Mouse (Mus musculus) embryonic facial prominence, embryonic 11.5 days (tissue): ENCODE data around the gene Macrod2. TPM values are rescaled to one million over a fixed set of nuclear protein-coding genes. Genes with fewer than 3 reads are reported as not detected.

Source experiments
- ATAC-seq: fragments of 200-750 bp; cut with Nextera tagmentation; replicated peaks from 2 replicates; pipeline ENCODE4 v1.8.0; 2017; ENCODE audit warnings: low read depth; ENCODE audit not compliant: insufficient number of reproducible peaks, low FRiP score, low TSS enrichment
- DNase-seq: peaks from one replicate; pipeline ENCODE4 v3.0.0-alpha.2; 2015; ENCODE audit warnings: low spot score
- H3K27ac ChIP-seq: fragments of 300-500 bp; sonication (generic); replicated peaks from 2 replicates; pipeline ENCODE4 v1.5.1; 2014; ENCODE audit warnings: mild to moderate bottlenecking, low read depth, low read length, control low read depth
- H3K27me3 ChIP-seq: fragments of 300-500 bp; sonication (generic); 2 replicates; pipeline ENCODE4 v1.6.1; 2014; ENCODE audit warnings: mild to moderate bottlenecking, low read length, moderate library complexity, mixed read lengths; ENCODE audit not compliant: control insufficient read depth, insufficient read depth
- H3K36me3 ChIP-seq: fragments of 300-500 bp; sonication (generic); replicated peaks from 2 replicates; pipeline ENCODE4 v1.6.1; 2014; ENCODE audit warnings: low read depth, mild to moderate bottlenecking, low read length, moderate library complexity, mixed read lengths; ENCODE audit not compliant: control insufficient read depth, insufficient read depth
- H3K4me1 ChIP-seq: fragments of 300-500 bp; sonication (generic); 2 replicates; pipeline ENCODE4 v1.6.1; 2014; ENCODE audit warnings: low read length, mixed read lengths; ENCODE audit not compliant: control insufficient read depth, insufficient read depth
- H3K4me2 ChIP-seq: fragments of 300-500 bp; sonication (generic); 2 replicates; pipeline ENCODE4 v1.6.1; 2014; ENCODE audit warnings: low read depth, mild to moderate bottlenecking, control low read depth, low read length, moderate library complexity
- H3K4me3 ChIP-seq: fragments of 300-500 bp; sonication (generic); 2 replicates; pipeline ENCODE4 v1.5.1; 2014; ENCODE audit warnings: low read depth, low read length, control low read depth
- H3K9ac ChIP-seq: fragments of 300-500 bp; sonication (generic); replicated peaks from 2 replicates; pipeline ENCODE4 v1.6.1; 2014; ENCODE audit warnings: mild to moderate bottlenecking, control low read depth, low read length
- H3K9me3 ChIP-seq: fragments of 300-500 bp; sonication (generic); replicated peaks from 2 replicates; pipeline ENCODE4 v1.6.1; 2016; ENCODE audit warnings: mild to moderate bottlenecking, low read length, inconsistent platforms, mixed read lengths; ENCODE audit not compliant: control insufficient read depth
- WGBS: fragments of 180-500 bp; shearing (Covaris S2); extraction: QIAGEN DNeasy Blood & Tissue Kit; methylation state at CpG from one replicate; pipeline ENCODE4 v1.1.7; 2014; 5-methylcytosine and 5-hydroxymethylcytosine counted together
- polyA plus RNA-seq: library from polyadenylated mRNA; unstranded; fragments of >200 nt; fragmentation: Nextera tagmentation; extraction: Ambion mirVana; gene quantifications from 2 replicates; pipeline ENCODE4 v1.2.1, GENCODE M21; 2014

Gene Macrod2
- polyA plus RNA-seq, 1 experiment from 2014 or later: 33.8 TPM

DNA sequence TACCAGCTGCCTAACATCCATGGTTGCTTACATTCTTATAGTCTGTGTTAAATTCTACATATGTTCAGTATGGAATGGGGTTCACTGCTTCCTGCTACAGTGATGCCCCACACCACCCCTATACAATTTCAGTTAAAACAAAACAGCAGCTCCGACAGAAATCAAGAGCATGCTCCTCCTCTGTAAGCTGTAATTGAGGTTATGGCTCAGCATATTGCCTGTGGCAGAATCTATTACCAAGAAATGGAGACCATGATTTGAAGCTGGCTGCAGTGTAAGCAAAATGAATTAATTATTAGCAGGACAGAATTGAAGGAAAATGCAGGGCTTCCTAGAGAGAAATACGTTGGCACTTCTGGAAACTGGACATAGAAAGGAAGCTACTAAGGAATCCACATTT, 747.2 kb downstream of the Macrod2 start:
- H3K4me1 ChIP-seq: no peaks in the 10 kb centered on the region
- no peak overlapping the region for H3K27ac ChIP-seq
- H3K27me3 ChIP-seq: no peaks in the 10 kb centered on the region
- no peak overlapping the region for H3K9ac ChIP-seq
- no peak overlapping the region for H3K4me2 ChIP-seq
- no peaks in the 10 kb centered on the region for H3K9me3 ChIP-seq
- H3K4me3 ChIP-seq: no peak overlapping the region
- DNase-seq (peak; percentile 56), ATAC-seq (peak; percentile 44; the same call in 1 of the 2 replicates)
- 21% methylated on average over 2 of the region's 2 CpGs for WGBS
- no peaks in the 10 kb centered on the region for H3K36me3 ChIP-seq

DNA sequence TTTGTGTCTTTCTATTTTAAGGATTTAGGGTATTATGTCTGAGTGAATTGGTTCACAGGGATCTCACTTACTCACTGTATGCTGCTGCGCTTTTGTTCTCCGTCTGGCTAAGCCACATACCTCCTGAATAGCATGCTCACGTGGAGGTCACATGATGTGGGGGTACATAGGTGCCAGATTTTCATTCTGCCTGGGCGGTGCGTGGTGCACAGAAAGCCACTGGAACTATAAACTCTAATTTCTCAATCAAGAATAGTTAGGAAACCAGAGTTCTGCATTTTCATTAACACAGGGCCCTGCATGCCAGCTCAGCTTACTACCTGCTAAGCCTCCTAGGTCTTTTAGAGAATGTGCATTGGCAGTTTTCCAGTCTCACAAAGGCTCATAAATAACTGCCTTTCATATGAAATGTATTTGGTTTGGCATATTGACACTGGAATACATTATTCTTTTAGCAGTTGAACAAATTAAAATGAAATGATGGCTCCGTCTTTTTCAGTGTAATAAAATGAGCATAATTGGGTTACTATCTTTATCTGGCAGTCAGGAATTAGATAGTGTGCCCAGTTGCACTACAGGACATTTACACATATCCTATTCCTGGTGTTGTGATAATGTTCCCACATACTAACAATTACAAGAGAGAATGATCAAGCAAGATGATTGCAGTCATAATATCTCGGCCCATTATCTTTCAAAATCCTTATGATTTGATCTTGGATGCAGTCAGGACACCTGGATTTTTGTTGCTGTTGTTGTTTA, 757.1 kb downstream of the Macrod2 start:
- H3K27ac ChIP-seq: no peak overlapping the region
- H3K9ac ChIP-seq: no peak overlapping the region
- no peaks in the 10 kb centered on the region for H3K27me3 ChIP-seq
- H3K36me3 ChIP-seq: no peaks in the 10 kb centered on the region
- no peak overlapping the region for H3K4me3 ChIP-seq
- H3K4me1 ChIP-seq: no peaks in the 10 kb centered on the region
- 65% methylated on average over 7 of the region's 7 CpGs for WGBS
- DNase-seq: peak; percentile 41
- peak; percentile 76; the same call in 1 of the 2 replicates for ATAC-seq
- no peak overlapping the region for H3K4me2 ChIP-seq
- H3K9me3 ChIP-seq: no peaks in the 10 kb centered on the region

DNA sequence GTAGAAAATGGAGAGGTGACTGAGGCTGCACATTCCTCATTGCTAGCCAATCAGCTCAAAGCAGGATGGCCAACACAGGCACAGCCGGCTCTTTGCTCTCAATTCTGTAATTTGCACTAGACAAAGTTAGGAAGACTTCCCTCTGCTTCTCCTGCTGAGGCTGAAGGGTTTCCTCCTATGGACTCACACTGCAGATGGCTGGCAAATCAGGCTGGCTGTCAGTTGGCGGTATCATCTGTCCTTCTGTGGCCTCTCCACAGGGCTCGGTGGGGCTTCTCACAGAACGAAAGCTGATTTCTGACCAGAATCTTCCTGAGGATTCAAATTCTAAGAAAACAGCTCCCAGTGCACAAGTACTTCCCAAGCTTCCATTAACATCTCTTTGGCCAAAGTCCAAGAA, 760.9 kb downstream of the Macrod2 start:
- ATAC-seq (no peak), DNase-seq (no peak)
- Histone ChIP-seq H3K9ac (no peak overlapping the region), H3K9me3 (no peaks in the 10 kb centered on the region), H3K4me2 (no peak overlapping the region), H3K27ac (no peak overlapping the region), H3K4me3 (no peak overlapping the region), H3K27me3 (no peaks in the 10 kb centered on the region), H3K36me3 (no peaks in the 10 kb centered on the region), H3K4me1 (no peaks in the 10 kb centered on the region)
- 50% methylated on average over 4 of the region's 4 CpGs for WGBS

DNA sequence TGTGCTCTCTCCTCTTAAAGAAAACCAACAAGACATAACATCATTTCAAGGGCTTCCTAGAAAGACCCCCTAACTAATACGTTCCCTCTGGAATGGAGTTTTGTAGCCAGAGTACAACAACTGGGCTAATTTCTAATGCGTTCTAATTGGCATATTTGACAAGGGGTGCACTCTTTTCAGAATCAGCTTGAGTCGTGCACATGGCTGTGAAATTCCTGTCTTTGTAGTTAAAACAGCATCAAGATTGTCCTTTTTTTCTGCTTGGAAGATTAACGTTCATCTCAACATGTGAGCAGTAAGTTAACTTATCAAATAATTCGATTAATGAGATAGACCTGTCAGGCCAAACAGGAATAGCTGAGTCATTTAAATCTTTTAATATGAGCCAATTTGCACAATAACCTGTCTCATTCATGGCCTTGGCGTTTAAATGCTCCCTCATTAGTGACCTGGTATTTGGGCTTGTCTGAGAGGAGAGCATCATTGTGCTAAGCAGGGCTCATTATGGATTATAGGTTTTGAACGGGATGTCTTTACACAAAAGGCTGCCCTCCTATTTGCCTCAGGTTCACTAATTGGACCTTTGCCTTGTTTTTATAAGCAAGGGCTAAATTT, 762.0 kb downstream of the Macrod2 start:
- Histone ChIP-seq H3K36me3 (no peaks in the 10 kb centered on the region), H3K27me3 (no peaks in the 10 kb centered on the region), H3K9ac (no peak overlapping the region), H3K27ac (no peak overlapping the region), H3K4me3 (no peak overlapping the region), H3K4me1 (no peaks in the 10 kb centered on the region), H3K4me2 (no peak overlapping the region), H3K9me3 (no peaks in the 10 kb centered on the region)
- ATAC-seq (no peak), DNase-seq (no peak)
- WGBS: 55% methylated on average over 7 of the region's 7 CpGs

DNA sequence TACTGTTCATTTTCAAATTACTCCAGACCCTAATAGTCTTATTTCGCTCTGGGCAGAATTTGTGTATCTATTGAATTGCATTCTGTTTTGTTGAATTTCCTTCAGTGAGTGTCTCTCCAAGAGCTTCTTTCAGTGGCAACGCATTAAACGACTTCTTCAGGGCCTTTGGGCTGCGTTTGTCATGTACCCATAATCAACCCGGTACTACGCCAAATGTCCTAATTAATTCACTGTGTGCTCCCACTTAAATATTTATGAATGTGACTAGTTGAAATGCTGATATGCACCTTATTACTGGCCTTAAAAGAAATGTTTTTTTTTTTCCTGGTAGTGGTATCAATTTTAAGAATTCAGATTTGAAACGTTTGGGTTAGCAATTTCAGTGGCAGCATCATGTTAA, 763.1 kb downstream of the Macrod2 start:
- H3K36me3 ChIP-seq: no peaks in the 10 kb centered on the region
- no peak overlapping the region for H3K4me2 ChIP-seq
- WGBS: 52% methylated on average over 7 of the region's 7 CpGs
- no peak overlapping the region for H3K27ac ChIP-seq
- ATAC-seq: no peak
- H3K4me3 ChIP-seq: no peak overlapping the region
- no peaks in the 10 kb centered on the region for H3K4me1 ChIP-seq
- no peaks in the 10 kb centered on the region for H3K27me3 ChIP-seq
- no peak overlapping the region for H3K9ac ChIP-seq
- H3K9me3 ChIP-seq: no peaks in the 10 kb centered on the region
- no peak for DNase-seq

DNA sequence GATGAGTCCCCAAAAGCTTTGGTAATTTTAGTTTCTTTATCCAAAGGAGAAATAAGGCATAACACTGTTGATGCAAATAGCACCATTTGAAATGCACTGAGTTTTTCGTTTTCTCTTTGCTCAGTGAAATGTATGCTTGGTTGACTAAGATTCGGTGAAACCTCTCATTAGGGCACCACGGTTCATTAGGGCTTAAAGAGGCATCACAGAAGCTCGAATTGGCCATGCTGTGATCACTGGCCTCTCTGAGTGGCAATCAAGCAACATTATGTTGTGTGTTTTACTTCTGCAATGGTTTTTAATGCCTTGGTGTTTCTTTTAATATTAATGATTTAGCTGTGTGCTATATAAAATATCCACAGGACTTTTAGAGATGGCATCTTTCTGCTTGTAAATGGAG, 768.8 kb downstream of the Macrod2 start:
- no peak overlapping the region for H3K4me2 ChIP-seq
- DNase-seq (no peak), ATAC-seq (no peak)
- WGBS: 31% methylated on average over 4 of the region's 4 CpGs
- H3K4me1 ChIP-seq: no peaks in the 10 kb centered on the region
- H3K27me3 ChIP-seq: no peaks in the 10 kb centered on the region
- no peaks in the 10 kb centered on the region for H3K9me3 ChIP-seq
- H3K27ac ChIP-seq: no peak overlapping the region
- no peak overlapping the region for H3K9ac ChIP-seq
- no peak overlapping the region for H3K4me3 ChIP-seq
- H3K36me3 ChIP-seq: no peaks in the 10 kb centered on the region

DNA sequence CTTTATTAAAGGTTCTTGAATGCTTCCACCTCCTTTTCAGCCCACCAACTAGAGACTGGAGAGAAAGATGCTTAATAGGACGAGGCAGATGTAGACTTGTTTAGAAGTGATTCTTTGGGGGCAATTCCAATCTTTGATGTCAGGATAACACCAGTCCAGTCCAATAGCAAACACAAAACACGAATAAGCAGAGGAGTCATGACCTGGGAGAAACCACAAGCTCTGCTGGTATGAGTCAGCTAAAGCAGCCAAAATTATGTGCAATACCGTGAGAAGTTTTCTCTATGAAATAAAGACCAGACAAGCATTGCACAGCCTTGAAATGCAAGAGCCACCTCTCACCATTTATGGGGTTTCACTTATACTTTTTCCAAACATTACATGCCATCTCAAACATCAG, 774.5 kb downstream of the Macrod2 start:
- WGBS: 67% methylated on average over 3 of the region's 3 CpGs
- no peak for DNase-seq

DNA sequence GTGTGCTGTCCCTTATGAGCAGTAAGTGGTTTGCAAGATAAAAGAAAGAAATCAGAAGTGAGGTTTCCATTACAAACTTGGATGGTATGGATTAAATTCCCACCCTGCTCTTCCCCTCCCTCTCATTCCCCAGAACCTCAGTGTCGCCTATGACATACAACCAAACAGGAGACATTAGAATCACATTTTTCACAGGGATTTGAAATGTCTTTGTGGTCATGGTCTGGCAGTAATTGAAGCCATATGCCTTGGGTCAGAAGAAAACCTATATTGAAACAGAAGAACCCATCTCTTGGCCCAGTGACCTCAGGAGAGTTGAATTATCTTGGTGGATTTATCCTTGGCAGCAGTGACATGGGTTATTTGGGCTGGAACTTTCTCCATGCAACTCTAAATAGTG, 778.1 kb downstream of the Macrod2 start:
- ATAC-seq: peak; percentile 52; the same call in 1 of the 2 replicates
- H3K36me3 ChIP-seq: no peaks in the 10 kb centered on the region

More for the DNA sequence above, 774.5 kb downstream of the Macrod2 start:
- Histone ChIP-seq H3K9me3 (no peaks in the 10 kb centered on the region), H3K27ac (no peak overlapping the region), H3K4me3 (no peak overlapping the region), H3K9ac (no peak overlapping the region), H3K36me3 (no peaks in the 10 kb centered on the region), H3K4me2 (no peak overlapping the region), H3K4me1 (no peaks in the 10 kb centered on the region), H3K27me3 (no peaks in the 10 kb centered on the region)
- no peak for ATAC-seq

More for the DNA sequence above, 778.1 kb downstream of the Macrod2 start:
- H3K4me3 ChIP-seq: no peak overlapping the region
- no peaks in the 10 kb centered on the region for H3K27me3 ChIP-seq
- H3K4me1 ChIP-seq: no peaks in the 10 kb centered on the region
- H3K9me3 ChIP-seq: no peaks in the 10 kb centered on the region
- no peak overlapping the region for H3K4me2 ChIP-seq
- WGBS: 25% methylated on average over 1 of the region's 1 CpGs
- H3K9ac ChIP-seq: no peak overlapping the region
- DNase-seq: peak; percentile 70
- H3K27ac ChIP-seq: no peak overlapping the region
